Mouse (Mus musculus) spleen, adult 2 months (tissue): ENCODE measurements at regions not wholly inside any gene's neighbourhood (a gene's known extent, or its start where the extent isn't known, plus 50 kb on each side); places are given as distances from the start of the nearest gene placed in this dataset.
A peak's percentile ranks its signal among the peaks of the same experiment; 100 is the strongest.

Source experiments
- DNase-seq, 2 experiments: peaks; one replicate each; pipeline versions ENCODE4 v3.0.0 to v3.0.0-alpha.2; 2012 to 2021; ENCODE audit warnings: low spot score in 2 of 2, low read depth in 1 of 2
- H3K27ac ChIP-seq: fragments of 200-500 bp; 2 replicates; pipeline ENCODE4 v1.5.1; 2012; ENCODE audit warnings: low read length, inconsistent platforms; ENCODE audit not compliant: insufficient read depth
- H3K27me3 ChIP-seq: fragments of 200-500 bp; 2 replicates; pipeline ENCODE4 v1.6.1; 2012; ENCODE audit warnings: mild to moderate bottlenecking, moderate library complexity, low read length, inconsistent platforms; ENCODE audit not compliant: control insufficient read depth, insufficient read depth
- H3K36me3 ChIP-seq: fragments of 200-500 bp; 2 replicates; pipeline ENCODE4 v1.6.1; 2012; ENCODE audit warnings: mild to moderate bottlenecking, low read length, inconsistent platforms; ENCODE audit not compliant: control insufficient read depth, insufficient read depth
- H3K4me1 ChIP-seq: fragments of 200-500 bp; 2 replicates; pipeline ENCODE4 v1.6.1; 2011; ENCODE audit warnings: inconsistent platforms; ENCODE audit not compliant: control insufficient read depth, insufficient read depth, insufficient read length
- H3K4me3 ChIP-seq: fragments of 200-500 bp; 2 replicates; pipeline ENCODE4 v1.5.1; 2011; ENCODE audit warnings: mild to moderate bottlenecking, inconsistent platforms; ENCODE audit not compliant: insufficient read depth, insufficient read length; ENCODE audit errors: extremely low read depth
- CTCF ChIP-seq: fragments of 200-500 bp; IDR thresholded peaks from 2 replicates; pipeline ENCODE4 v1.5.1; 2011; ENCODE audit warnings: mild to moderate bottlenecking, inconsistent platforms; ENCODE audit not compliant: insufficient read depth, insufficient read length, insufficient replicate concordance; ENCODE audit errors: extremely low read depth
- POLR2A ChIP-seq: fragments of 200-500 bp; IDR thresholded peaks from 2 replicates; pipeline ENCODE4 v1.6.1; 2011; ENCODE audit warnings: low read depth, low read length, inconsistent platforms
- WGBS: fragments of 180-500 bp; shearing (Covaris S2); methylation state at CpG from one replicate; pipeline ENCODE4 v1.1.7; 2018; 5-methylcytosine and 5-hydroxymethylcytosine counted together

DNA sequence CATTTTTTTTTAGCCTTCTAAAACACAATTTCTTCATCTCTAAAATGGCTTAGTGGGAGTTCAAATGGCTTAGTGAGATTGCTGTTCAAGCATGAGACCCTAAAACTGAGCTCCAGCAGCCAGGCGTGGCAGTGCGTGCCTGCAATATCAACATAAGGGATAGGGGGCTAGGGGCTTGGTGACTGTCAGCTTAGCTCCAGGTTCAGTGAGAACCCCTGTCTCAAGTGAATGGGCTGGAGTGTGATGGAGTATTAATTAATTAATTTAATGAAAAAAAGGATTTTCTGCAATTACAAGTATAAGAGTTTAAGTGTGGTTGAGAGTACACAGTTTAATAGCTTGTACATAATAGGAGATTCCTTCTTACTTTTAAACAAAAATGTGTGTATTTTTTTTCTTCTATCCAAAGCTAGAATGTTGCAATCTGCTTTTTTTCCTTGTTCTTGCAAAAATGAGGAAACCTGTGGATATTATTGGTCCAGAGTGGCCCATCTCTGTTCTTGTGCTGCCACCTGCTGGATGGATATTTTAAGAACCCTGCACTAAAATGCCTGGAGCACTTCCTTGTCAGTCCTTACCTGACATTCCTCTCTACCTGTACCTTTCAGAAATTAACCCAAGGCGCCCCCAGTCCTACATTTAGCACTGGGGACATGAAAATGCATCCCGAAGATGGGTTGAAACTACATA, 54.0 kb upstream of the Usp47 start:
- DNase-seq = peak in 1 of 2 experiments; percentile 25
- 55% methylated on average over 4 of the region's 4 CpGs for WGBS
- Histone ChIP-seq H3K27me3 (no peaks in the 10 kb centered on the region), H3K27ac (no peak overlapping the region), H3K4me3 (no peak overlapping the region), H3K36me3 (no peaks in the 10 kb centered on the region), H3K4me1 (no peaks in the 10 kb centered on the region)
- TF ChIP-seq POLR2A = no peak
- TF ChIP-seq CTCF = peak; percentile 16; the same call in 1 of the 2 replicates

DNA sequence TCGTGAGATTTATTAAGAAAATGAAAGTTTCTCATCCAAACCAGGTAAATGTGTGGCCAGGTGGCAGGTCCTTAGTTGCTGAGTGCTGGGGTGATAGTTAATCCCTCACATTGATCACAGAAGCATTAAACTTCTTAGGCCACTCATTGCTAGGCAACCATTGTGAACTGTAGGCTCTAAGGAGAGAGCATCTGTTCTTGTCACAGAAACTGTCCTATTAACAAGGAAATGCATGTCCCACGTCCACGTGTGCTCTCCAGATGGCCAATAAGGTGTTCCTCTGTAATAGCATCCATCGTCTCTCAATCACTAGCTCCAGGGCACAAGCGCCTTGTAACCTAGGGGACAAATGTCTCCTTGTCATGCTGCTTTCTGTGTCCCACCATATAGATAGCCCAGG, 55.0 kb upstream of the Usp47 start:
- H3K27ac ChIP-seq = no peak overlapping the region
- no peaks in the 10 kb centered on the region for H3K27me3 ChIP-seq
- TF ChIP-seq CTCF (no peak), POLR2A (no peak)
- H3K4me1 ChIP-seq = no peaks in the 10 kb centered on the region
- no peaks in the 10 kb centered on the region for H3K36me3 ChIP-seq
- WGBS = 73% methylated on average over 5 of the region's 5 CpGs
- no peak for DNase-seq
- H3K4me3 ChIP-seq = no peak overlapping the region

DNA sequence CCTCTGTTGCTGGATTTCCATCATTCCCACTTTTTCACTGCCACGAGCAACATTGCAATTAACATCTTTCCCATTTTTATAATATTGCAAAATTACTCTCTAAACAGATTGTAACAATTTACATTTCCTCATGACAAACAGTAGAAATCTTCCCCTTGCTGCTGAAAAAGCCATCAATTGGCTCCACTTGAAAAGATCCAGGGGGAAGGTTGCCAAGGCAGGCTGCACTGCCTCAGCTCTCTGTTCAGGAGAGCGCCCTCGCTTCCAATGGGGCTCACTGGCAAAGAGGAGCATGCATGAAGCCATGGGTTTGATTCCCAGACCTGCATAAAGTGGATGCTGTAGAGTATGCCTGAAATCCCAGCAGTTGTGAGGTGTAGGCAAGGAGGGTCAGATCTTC, 56.6 kb upstream of the Usp47 start:
- Histone ChIP-seq H3K27me3 (no peaks in the 10 kb centered on the region), H3K4me3 (no peak overlapping the region), H3K36me3 (no peaks in the 10 kb centered on the region), H3K4me1 (no peaks in the 10 kb centered on the region), H3K27ac (no peak overlapping the region)
- no peak for DNase-seq
- 76% methylated on average over 3 of the region's 3 CpGs for WGBS
- no peak for TF ChIP-seq POLR2A
- TF ChIP-seq CTCF = no peak

DNA sequence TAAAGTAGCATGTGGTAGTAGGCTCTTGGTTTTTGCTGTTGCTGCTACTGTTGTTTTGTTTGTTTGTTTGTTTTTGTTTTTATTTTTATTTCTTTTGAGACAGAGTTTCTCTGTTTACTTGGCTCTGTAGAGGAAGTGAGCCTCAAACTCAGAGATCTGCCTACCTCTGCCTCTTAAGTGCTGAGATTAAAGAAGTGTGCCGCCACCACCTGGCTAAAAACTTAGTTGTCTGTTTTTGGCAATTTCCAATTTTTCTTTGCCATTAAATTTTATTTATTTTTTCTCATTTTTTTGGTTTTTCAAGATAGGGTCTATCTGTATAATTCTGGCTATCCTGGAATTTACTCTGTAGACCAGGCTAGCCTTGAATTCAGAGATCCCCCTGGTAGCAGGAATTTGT, 59.3 kb upstream of the Usp47 start:
- Histone ChIP-seq H3K4me1 (no peaks in the 10 kb centered on the region), H3K36me3 (no peaks in the 10 kb centered on the region), H3K27me3 (no peaks in the 10 kb centered on the region), H3K4me3 (no peak overlapping the region), H3K27ac (no peak overlapping the region)
- TF ChIP-seq CTCF = no peak
- TF ChIP-seq POLR2A = no peak
- no peak for DNase-seq
- WGBS = 82% methylated on average over 1 of the region's 1 CpGs

DNA sequence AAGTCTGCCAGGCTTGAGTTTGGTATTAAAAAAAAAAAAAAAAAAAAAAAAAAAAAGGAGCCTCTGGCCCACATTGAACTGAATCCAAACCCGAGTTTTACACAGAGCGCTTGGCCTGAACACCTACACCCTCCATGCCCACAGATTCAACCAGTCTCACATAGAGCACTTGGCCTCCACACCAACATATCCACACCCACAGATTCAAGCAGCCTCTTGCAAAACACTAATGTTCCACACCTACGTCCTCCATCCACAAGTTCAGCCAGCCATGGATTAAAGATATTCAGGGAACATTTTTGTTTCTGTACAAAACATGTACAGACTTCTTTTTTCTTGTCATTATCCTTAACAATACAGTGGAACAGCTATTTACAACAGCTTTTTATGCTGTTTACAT, 63.3 kb upstream of the Usp47 start:
- no peak for DNase-seq
- no peak for TF ChIP-seq CTCF
- TF ChIP-seq POLR2A = no peak
- Histone ChIP-seq H3K4me3 (no peak overlapping the region), H3K36me3 (no peaks in the 10 kb centered on the region), H3K27me3 (no peaks in the 10 kb centered on the region), H3K27ac (no peak overlapping the region), H3K4me1 (no peaks in the 10 kb centered on the region)
- 88% methylated on average over 3 of the region's 3 CpGs for WGBS

DNA sequence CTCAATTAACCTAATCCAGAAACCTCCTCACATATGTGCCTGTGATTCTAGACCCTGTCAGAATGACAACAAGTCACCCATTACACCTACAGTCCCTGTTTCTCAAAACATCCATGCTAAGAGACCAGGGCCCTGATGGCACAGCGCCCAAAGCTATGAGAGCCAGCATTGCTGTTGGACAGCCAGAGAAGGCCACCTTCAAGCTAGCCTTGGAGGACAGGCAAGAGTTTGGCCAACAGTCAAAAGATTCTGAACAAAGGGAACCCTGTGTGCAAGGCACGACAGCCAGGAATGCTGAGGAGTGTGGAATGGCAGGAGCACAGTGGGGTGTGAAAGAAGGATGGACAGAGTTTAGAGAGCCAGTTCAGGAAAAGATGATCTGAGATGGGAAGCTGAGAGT, 66.6 kb upstream of the Usp47 start:
- Histone ChIP-seq H3K27ac (no peak overlapping the region), H3K36me3 (no peaks in the 10 kb centered on the region), H3K27me3 (no peaks in the 10 kb centered on the region), H3K4me3 (no peak overlapping the region), H3K4me1 (no peaks in the 10 kb centered on the region)
- 85% methylated on average over 2 of the region's 2 CpGs for WGBS
- TF ChIP-seq CTCF = no peak
- TF ChIP-seq POLR2A = no peak
- no peak for DNase-seq

DNA sequence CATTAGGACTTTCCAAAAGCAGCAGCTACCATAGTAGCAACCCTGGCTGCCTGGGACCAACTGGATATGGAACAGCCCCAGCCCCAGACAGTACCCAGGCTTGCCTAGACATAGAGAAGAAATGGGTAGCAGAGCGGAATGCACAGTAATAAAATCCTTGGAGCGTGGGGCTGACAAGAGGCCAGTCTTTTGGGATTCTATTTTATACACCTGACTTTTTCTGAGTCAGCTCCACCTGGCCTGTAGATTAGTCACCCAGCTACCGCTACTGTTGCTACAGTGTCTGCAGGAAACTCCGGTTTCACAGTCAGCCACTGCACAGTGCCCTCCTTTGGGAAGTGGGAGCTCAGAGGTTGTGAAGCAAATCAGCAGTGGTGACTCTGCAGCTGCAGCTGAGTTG, 83.7 kb upstream of the Usp47 start:
- Histone ChIP-seq H3K27ac (no peak overlapping the region), H3K4me1 (no peaks in the 10 kb centered on the region), H3K36me3 (no peaks in the 10 kb centered on the region), H3K27me3 (no peaks in the 10 kb centered on the region), H3K4me3 (no peak overlapping the region)
- DNase-seq = no peak
- 89% methylated on average over 4 of the region's 4 CpGs for WGBS
- TF ChIP-seq CTCF = no peak
- no peak for TF ChIP-seq POLR2A
